Mouse (Mus musculus) intestine, embryonic 16.5 days (tissue): ENCODE data around the gene Rcor2. TPM values are rescaled to one million over a fixed set of nuclear protein-coding genes. Genes with fewer than 3 reads are reported as not detected.

Experiments used
- ATAC-seq: fragments of 200-750 bp; cut with Nextera tagmentation; 2 replicates; pipeline ENCODE4 v1.8.0; 2017; ENCODE audit warnings: moderate TSS enrichment, moderate library complexity
- H3K27ac ChIP-seq: fragments of 300-500 bp; sonication (generic); 2 replicates; pipeline ENCODE4 v1.5.1; 2014; ENCODE audit warnings: mild to moderate bottlenecking, low read length
- H3K27me3 ChIP-seq: fragments of 300-500 bp; sonication (generic); replicated peaks from 2 replicates; pipeline ENCODE4 v1.6.1; 2014; ENCODE audit warnings: low read length, control low read depth, mixed read lengths; ENCODE audit not compliant: control insufficient read depth, insufficient read depth
- H3K36me3 ChIP-seq: fragments of 300-500 bp; sonication (generic); 2 replicates; pipeline ENCODE4 v1.6.1; 2014; ENCODE audit warnings: low read length, control low read depth; ENCODE audit not compliant: control insufficient read depth, insufficient read depth
- H3K4me1 ChIP-seq: fragments of 300-500 bp; sonication (generic); 2 replicates; pipeline ENCODE4 v1.6.1; 2014; ENCODE audit warnings: low read length, control low read depth, mixed read lengths; ENCODE audit not compliant: control insufficient read depth, insufficient read depth
- H3K4me2 ChIP-seq: fragments of 300-500 bp; sonication (generic); 2 replicates; pipeline ENCODE4 v1.6.1; 2014; ENCODE audit warnings: low read depth, low read length, control low read depth
- H3K4me3 ChIP-seq: fragments of 300-500 bp; sonication (generic); 2 replicates; pipeline ENCODE4 v1.5.1; 2014; ENCODE audit warnings: mild to moderate bottlenecking, low read length
- H3K9ac ChIP-seq: fragments of 300-500 bp; sonication (generic); 2 replicates; pipeline ENCODE4 v1.6.1; 2014; ENCODE audit warnings: low read depth, low read length
- H3K9me3 ChIP-seq: fragments of 300-500 bp; sonication (generic); 2 replicates; pipeline ENCODE4 v1.6.1; 2016; ENCODE audit warnings: low read length, control low read depth; ENCODE audit not compliant: control insufficient read depth
- WGBS: fragments of 180-500 bp; shearing (Covaris S2); extraction: QIAGEN DNeasy Blood & Tissue Kit; methylation state at CpG from one replicate; pipeline ENCODE4 v1.1.7; 2014; 5-methylcytosine and 5-hydroxymethylcytosine counted together
- polyA plus RNA-seq: library from polyadenylated mRNA; unstranded; fragments of >200 nt; fragmentation: Nextera tagmentation; extraction: Ambion mirVana; gene quantifications from 2 replicates; pipeline ENCODE4 v1.2.1, GENCODE M21; 2015

Rcor2 gene
- polyA plus RNA-seq, 1 experiment from 2014 or later = 9.0 TPM

DNA sequence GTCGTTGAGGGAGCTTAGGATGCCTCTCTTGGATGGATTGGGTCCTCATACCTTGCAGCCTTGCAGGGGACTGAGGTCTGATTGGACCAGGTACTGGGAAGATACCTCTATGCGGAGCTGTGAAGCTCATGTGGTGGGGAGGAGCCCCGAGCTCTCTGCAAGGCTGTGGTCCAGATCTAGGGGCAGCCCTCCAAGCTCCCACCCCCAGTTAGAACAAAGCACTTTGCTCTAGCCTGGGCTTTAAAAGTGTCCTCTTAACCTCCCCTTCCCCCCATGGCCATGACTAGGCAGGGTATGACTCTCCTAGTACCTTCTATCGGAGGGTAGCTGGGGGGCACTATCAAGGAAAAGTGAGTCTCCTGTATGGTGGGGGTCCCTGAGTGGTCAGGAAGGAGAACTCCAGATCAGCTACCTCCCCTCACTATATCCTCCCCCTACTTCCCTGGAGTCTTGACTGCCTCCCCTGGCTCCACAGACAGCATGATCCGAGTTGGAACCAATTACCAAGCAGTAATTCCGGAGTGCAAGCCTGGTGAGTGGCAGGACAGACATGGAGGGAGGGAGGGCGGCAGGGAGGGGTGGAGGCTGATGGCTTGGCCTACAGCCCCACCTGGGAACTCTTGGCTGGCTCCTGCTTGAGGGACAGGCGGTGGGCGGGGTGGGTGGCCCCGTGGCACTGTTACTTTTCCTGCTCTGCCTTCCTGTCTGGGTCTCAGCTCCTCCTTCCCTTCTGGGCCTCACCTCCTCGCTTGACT is 2.3 kb downstream of the Rcor2 start:
- Histone ChIP-seq H3K27ac (no peak overlapping the region), H3K4me1 (peaks cover 45% of the 10 kb centered on the region), H3K4me3 (peak overlapping the region; percentile 76), H3K9ac (peak overlapping the region; percentile 87), H3K36me3 (peaks cover 16% of the 10 kb centered on the region), H3K4me2 (peak overlapping the region; percentile 92), H3K9me3 (no peaks in the 10 kb centered on the region), H3K27me3 (no peaks in the 10 kb centered on the region)
- no peak for ATAC-seq
- WGBS = 18% methylated on average over 11 of the region's 11 CpGs

DNA sequence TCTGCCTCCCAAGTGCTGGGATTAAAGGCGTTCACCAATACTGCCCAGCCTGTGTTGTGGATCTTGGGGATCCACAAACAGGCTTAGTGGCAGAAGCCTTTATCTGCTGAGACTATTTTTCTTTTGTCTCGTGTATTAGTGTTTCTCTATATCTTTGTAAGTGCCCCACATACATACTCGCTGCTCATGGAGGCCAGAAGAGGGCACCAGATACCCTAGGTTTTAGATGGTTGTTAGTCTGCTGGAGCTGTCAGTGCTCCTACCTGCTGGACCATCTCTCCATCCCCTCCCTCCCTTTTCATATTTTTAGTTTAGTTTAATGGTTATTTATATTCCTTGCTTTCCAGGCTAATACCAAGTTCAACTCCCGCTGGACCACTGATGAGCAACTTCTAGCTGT is 6.4 kb downstream of the Rcor2 start:
- H3K36me3 ChIP-seq = peaks cover 26% of the 10 kb centered on the region
- H3K27me3 ChIP-seq = no peaks in the 10 kb centered on the region
- H3K4me2 ChIP-seq = no peak overlapping the region
- no peaks in the 10 kb centered on the region for H3K9me3 ChIP-seq
- H3K4me3 ChIP-seq = no peak overlapping the region
- no peak for ATAC-seq
- no peak overlapping the region for H3K27ac ChIP-seq
- H3K9ac ChIP-seq = no peak overlapping the region
- H3K4me1 ChIP-seq = peaks cover 14% of the 10 kb centered on the region
- 94% methylated on average over 4 of the region's 4 CpGs for WGBS

DNA sequence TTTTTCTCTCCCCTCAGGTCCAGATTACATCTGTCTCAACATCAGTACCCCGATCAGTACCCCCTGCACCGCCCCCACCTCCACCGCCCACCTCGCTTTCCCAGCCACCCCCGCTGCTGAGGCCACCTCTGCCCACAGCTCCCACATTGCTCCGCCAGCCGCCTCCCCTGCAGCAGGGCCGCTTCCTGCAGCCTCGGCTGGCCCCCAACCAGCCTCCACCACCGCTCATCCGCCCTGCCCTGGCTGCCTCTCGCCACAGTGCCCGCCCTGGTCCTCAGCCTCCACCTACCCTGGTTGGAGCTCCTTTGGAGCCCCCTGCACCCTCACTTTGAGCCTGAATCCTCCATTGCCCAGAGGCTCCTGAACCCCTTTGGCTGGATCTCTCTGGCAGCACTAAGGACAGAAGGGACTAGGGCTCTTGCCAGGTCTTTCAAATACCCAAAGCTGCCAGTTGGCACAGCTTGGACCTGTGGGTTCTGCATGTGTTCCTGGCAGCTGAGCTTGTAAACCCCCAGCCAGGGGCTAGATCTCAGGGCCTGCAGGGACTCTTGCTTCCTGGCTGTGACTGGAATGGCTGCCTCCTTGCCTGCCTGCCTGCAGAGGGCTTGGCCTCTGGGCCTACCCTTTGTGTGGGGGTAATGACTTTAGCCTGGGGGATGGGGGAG is 7.3 kb downstream of the Rcor2 start:
- peaks cover 16% of the 10 kb centered on the region for H3K4me1 ChIP-seq
- peaks cover 26% of the 10 kb centered on the region for H3K36me3 ChIP-seq
- 74% methylated on average over 13 of the region's 13 CpGs for WGBS
- 0 out of 2 replicates have a peak overlapping the region, but pooled peaks have one; percentile 1 for H3K9ac ChIP-seq
- no peak overlapping the region for H3K27ac ChIP-seq
- no peak overlapping the region for H3K4me3 ChIP-seq
- H3K9me3 ChIP-seq = no peaks in the 10 kb centered on the region
- no peak overlapping the region for H3K4me2 ChIP-seq
- H3K27me3 ChIP-seq = no peaks in the 10 kb centered on the region
- ATAC-seq = no peak

- Histone ChIP-seq H3K4me2 (no peak overlapping the region), H3K4me3 (no peak overlapping the region), H3K9me3 (no peaks in the 10 kb centered on the region), H3K27ac (no peak overlapping the region), H3K4me1 (peaks cover 11% of the 10 kb centered on the region; the same call in 1 of the 2 replicates), H3K27me3 (no peaks in the 10 kb centered on the region), H3K9ac (no peak overlapping the region), H3K36me3 (peaks cover 26% of the 10 kb centered on the region)
- ATAC-seq = no peak
- WGBS = 42% methylated on average over 7 of the region's 7 CpGs
These were observed 8.1 kb downstream of the Rcor2 start for GRCm38 (mm10) chr19:7275131-7275789.

GRCm38 (mm10) chr19:7276053-7276659 is 9.0 kb downstream of the Rcor2 start:
- no peak overlapping the region for H3K27ac ChIP-seq
- no peak overlapping the region for H3K4me3 ChIP-seq
- ATAC-seq = no peak
- WGBS = 59% methylated on average over 7 of the region's 7 CpGs
- H3K36me3 ChIP-seq = peaks cover 21% of the 10 kb centered on the region
- H3K9ac ChIP-seq = no peak overlapping the region
- H3K4me2 ChIP-seq = no peak overlapping the region
- peaks cover 7% of the 10 kb centered on the region; the same call in 1 of the 2 replicates for H3K4me1 ChIP-seq
- H3K9me3 ChIP-seq = no peaks in the 10 kb centered on the region
- H3K27me3 ChIP-seq = no peaks in the 10 kb centered on the region

DNA sequence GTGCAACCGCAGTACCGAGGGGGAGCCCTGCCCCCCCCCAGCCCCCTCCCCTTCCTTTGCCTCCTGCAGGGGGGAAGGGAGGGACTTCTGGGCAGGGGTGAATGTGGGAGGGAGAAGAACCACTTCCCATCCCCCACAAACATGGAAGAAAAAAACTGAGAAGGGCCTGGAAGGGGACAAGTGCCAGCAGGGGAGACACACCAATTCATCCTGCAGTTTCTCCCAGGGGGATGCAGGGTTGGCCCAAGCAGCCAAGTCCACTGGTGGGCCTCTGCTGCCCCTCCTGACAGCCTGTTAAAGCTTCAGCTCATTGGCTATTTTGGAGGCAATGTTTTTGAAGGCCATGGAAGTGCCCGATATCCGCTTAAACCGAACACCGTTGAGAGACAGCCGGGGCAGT is 9.7 kb downstream of the Rcor2 start:
- no peaks in the 10 kb centered on the region for H3K9me3 ChIP-seq
- peaks cover 22% of the 10 kb centered on the region for H3K36me3 ChIP-seq
- H3K4me3 ChIP-seq = no peak overlapping the region
- no peak overlapping the region for H3K27ac ChIP-seq
- 67% methylated on average over 7 of the region's 7 CpGs for WGBS
- no peak for ATAC-seq
- H3K9ac ChIP-seq = no peak overlapping the region
- H3K27me3 ChIP-seq = no peaks in the 10 kb centered on the region
- peaks cover 7% of the 10 kb centered on the region; the same call in 1 of the 2 replicates for H3K4me1 ChIP-seq
- H3K4me2 ChIP-seq = no peak overlapping the region

GRCm38 (mm10) chr19:7278200-7278906 is 11.2 kb downstream of the Rcor2 start:
- Histone ChIP-seq H3K36me3 (peaks cover 34% of the 10 kb centered on the region), H3K27ac (no peak overlapping the region), H3K4me2 (no peak overlapping the region), H3K27me3 (no peaks in the 10 kb centered on the region), H3K9ac (no peak overlapping the region), H3K4me3 (no peak overlapping the region), H3K9me3 (no peaks in the 10 kb centered on the region), H3K4me1 (peaks cover 7% of the 10 kb centered on the region; the same call in 1 of the 2 replicates)
- ATAC-seq = no peak
- 87% methylated on average over 6 of the region's 6 CpGs for WGBS

GRCm38 (mm10) chr19:7279114-7279513 is 12.0 kb downstream of the Rcor2 start:
- Histone ChIP-seq H3K27ac (no peak overlapping the region), H3K4me1 (peaks cover 7% of the 10 kb centered on the region; the same call in 1 of the 2 replicates), H3K4me2 (no peak overlapping the region), H3K9ac (no peak overlapping the region; the same call in 1 of the 2 replicates), H3K4me3 (no peak overlapping the region), H3K27me3 (no peaks in the 10 kb centered on the region), H3K36me3 (peaks cover 33% of the 10 kb centered on the region), H3K9me3 (no peaks in the 10 kb centered on the region)
- 30% methylated on average over 6 of the region's 6 CpGs for WGBS
- peak; percentile 39; the same call in 1 of the 2 replicates for ATAC-seq
